Mouse (Mus musculus) CD4-positive, CD25-positive, alpha-beta regulatory T cell, adult 2 months (primary cell): ENCODE data around the gene Cand2.

Experiments
- DNase-seq: peaks from one replicate; pipeline ENCODE4 v3.0.0-alpha.2; 2012; ENCODE audit warnings: low read depth, low spot score

Cand2 gene

DNA sequence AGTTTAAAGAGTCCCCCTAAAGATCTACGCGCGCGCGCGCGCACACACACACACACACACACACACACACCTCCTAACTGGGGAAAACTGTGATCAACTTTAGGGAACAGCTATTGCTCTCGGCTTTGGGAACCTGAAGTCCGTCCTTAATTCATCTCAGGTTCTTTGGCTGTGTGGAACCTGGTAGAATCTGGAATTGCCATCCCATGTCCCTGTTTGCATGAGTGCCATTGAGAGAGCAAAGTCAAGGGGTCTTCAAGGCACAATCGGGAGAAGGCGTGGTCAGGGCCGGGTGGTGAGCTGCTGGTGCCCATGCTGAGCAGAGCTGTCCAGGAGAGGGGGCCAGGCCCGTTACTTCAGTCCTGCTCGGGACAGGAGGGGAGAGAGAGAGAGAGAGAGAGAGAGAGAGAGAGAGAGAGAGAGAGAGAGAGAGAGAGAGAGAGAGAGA, 348 bp upstream of the Cand2 start:
- DNase-seq = peak; percentile 55

DNA sequence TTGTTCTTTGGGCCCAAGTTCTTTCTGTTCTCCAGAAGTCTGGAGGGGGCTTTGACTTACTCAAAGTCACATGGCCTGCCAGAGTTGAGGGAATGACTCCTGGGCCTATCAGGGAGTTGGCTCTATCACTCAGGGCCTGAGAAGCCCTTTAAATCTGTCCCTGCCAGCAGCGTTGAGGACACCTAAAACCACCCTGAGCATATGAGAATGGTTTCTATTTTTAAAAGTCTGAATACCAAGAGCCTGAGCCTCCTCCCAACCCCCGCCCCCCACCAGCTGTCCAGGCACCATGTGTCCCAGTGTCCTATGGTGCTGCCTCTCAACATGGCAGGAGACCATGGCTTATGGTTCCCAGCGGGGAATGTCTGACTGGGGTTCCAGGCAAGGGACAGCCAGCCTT, 1.5 kb downstream of the Cand2 start:
- no peak for DNase-seq

DNA sequence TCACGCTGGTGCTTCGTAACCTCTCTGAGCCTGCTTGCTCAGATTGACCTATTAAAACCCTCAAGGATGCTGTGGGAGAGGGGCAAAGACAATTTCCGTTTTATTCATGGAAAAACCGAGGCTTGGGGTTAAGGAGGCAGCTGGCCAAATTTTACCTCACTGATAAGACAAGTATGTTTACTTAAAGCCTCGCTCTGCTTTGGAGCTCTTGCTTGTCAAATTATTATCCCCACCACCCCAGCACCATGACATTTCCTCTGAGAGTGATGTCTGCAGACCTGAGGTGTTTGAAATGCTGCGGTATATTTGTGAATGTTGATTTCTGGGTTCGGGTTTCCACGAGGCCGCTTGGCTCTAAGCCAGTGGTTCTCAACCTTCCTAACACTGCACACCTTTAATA, 2.0 kb downstream of the Cand2 start:
- DNase-seq = no peak

DNA sequence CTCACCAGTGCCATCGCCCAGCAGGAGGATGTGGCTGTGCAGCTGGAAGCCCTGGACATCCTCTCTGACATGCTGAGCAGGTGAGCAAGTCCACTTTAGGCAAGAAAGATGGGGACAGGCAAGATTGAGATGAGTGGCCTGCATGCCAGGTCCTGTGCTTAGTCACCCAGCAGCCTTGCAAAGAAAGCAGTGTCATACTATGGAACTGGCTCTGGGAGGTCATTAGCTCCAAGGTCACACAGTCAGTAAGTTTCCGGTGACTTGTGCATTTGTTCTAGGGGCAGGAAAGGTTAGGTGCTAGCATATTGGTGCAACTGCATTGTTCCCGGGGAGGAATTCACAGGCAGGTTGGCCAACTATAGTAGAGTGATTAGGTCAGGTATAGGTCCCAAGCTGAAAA, 8.4 kb downstream of the Cand2 start:
- no peak for DNase-seq

DNA sequence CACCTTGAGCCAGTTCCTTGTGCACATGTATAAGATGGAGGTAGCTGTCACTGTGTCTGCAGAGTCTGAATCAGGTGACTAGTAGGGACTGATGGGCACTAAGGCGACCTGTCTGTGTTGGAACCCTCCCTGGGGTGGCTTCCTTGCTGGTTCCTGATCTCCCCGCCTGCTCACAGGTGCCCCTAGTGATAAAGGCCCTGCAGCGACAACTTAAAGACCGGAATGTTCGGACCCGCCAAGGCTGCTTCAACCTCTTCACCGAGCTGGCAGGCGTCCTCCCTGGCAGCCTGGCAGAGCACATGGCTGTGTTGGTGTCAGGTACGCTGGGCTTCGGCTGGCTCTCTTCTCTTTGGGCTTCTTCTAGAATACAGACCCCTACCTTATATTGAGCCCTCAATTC, 16.7 kb downstream of the Cand2 start:
- no peak for DNase-seq

DNA sequence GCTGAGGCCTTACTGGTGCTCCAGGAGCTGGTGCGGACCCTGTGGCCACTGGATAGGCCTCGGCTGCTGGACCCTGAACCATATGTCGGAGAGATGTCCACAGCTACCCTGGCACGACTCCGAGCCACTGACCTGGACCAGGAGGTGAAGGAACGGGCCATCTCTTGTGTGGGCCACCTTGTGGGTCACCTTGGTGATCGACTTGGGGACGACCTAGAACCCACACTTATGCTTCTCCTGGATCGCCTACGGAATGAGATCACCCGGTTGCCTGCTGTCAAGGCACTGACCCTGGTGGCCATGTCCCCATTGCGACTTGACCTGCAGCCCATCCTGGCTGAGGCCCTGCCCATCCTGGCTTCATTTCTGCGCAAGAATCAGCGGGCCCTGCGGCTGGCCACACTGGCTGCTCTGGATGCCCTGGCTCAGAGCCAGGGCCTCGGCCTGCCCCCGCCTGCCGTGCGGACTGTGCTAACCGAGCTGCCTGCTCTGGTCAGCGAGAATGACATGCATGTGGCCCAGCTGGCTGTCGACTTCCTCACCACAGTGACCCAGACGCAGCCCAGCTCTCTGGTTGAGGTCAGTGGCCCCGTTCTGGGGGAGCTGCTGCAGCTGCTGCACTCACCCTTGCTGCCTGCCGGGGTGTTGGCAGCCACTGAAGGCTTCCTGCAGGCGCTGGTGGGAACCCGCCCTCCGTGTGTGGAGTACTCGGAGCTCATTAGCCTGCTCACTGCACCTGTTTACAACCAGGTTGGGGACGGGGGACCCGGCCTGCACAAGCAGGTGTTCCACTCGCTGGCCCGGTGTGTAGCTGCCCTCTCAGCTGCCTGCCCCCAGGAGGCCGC, 17.7 kb downstream of the Cand2 start:
- DNase-seq = peak; percentile 41

DNA sequence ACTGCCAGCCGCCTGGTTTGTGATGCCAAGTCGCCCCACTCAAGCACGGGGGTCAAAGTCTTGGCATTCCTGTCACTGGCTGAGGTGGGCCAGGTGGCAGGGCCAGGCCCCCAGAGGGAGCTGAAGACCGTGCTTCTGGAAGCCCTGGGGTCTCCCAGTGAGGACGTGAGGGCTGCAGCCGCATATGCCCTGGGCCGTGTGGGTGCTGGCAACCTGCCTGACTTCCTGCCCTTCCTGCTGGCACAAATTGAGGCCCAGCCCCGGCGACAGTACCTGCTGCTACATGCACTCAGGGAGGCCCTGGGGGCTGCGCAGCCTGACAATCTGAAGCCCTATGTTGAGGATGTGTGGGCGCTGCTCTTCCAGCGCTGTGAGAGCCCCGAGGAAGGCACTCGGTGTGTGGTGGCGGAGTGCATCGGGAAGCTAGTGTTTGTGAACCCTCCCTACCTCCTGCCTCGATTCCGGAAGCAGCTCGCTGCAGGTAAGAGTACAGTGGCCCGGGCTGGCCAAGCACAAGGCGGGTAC, 18.4 kb downstream of the Cand2 start:
- DNase-seq = peak; percentile 58

DNA sequence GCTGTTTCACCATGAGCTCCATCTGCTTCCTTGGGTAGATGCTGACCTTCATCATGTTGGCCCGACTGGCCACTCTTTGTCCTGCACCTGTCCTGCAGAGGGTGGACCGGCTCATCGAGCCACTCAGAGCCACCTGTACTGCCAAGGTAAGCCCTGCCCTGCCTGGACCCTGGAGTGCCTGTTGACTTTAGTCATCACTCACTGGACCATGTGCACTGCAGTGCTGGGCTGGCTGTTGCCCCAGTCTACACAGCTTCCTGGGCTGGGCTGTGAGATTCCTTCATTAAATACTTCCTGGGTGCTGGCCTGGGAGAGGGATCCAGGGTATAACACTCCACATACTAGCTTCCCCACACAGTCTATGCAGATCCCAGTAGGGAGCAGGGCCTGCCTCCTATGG, 27.5 kb downstream of the Cand2 start:
- DNase-seq = no peak

DNA sequence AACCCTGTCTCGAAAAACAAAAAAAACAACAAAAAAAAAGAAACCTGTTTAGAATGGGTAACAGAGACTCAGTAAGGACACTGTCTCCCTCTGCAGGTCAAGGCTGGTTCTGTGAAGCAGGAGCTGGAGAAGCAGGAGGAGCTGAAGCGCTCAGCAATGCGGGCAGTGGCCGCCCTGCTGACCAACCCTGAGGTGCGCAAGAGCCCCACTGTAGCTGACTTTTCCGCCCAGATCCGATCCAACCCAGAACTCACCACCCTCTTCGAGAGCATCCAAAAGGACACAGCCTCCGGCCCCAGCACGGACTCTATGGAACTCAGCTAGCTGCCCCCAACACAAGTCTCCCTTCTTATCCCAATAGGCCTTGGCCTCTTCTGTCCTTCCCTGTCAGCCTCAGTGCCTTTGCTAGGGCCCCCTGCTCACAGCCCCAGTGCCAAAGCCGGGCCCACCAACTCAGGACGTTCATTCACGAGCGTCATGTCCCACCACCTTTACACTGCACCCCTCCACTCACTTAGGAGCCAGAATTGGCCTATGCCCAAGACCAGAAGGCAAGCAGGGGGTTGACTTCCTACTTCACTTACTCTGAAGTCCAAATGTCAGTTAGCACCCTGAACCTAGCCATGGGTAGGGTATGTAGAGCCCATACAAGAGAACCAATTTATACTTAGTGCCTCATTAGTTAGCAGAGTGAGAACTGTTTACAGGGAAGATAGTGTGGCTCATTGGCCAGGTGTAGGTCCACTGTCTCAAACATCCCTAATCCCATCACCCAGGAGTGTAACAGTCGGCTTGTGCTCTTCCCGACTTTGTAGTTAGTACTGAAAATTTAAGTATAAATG, 29.4 kb downstream of the Cand2 start:
- peak; percentile 80 for DNase-seq

DNA sequence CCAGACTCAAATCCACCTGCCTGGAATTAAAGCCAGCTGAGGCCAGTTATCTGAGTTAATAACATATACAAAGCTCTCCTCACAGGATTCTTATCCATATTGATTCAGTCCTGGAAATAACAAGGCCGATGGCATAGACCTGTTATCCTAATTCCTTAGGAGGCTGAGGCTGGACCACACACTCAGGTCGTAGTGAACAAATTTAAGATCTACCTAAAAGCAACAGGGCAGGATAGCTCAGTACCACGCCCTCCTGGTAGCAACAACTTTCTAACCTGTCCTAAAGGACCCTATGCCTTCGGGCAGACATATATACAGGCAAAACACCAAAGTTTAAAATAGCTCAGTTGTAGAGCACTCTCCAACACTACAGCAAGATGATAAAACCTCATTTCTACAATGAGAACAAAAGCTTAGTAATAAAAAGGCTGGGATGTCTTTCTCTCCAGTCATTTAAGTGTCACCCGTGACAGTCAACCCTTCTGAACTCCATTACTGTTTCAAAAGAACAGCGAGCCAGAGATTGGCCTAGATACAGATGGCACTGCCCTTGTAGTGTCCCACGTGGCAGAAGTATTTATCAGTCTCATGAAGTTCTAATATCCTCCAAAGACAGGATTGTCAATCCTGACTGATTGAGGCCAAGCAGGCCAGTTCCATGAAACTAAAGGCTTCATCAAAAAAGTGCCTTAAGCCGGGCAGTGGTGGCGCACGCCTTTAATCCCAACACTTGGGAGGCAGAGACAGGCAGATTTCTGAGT, 30.3 kb downstream of the Cand2 start:
- DNase-seq = no peak

DNA sequence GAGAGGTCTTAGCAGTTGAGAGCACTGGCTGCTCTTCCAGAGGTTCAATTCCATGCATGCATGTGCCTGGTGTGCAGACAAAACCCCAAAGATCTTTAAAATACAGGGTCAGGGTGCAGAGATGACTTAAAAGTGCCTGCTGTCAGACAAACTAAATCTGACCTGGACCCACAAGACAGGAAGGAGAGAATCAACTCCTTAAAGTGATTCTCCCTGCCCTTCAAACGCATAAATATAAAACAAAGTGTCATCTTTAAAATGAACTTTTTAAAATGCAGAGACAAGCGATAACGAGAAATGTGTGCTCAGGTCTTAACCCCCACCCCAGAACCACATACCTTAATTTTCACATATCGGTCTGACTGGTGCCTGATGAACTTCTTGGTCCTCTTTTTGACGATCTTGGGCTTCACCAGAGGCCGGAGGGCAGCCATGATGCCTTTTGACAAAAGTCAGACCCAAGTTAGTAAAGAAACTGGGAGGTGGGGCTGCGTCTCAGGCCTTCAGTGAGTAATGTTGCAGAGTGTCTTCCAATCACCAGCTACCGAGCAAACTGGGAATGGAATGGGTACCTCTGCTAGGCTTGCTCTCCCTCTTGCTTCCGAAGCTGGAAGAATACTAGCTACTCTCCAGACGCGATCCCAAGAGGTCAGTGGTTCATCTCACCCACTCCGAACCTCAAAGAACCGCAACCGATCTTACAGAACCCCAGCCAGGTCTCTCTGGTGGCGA, 33.3 kb downstream of the Cand2 start:
- DNase-seq = no peak

DNA sequence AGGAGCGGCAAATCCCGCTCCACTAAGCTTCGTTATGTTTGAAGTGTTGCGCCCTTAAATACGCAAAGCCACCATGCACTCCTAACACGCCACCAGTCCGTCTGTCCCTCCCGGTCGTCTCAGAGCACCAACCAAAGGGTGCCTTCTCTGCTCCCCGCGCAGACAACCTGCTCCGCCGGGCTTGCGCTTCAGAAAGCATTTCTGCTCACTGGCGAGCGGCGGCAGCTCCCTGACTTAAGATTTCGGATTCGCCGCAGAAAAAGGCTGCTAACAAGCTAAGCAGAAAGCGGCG, 33.8 kb downstream of the Cand2 start:
- no peak for DNase-seq

DNA sequence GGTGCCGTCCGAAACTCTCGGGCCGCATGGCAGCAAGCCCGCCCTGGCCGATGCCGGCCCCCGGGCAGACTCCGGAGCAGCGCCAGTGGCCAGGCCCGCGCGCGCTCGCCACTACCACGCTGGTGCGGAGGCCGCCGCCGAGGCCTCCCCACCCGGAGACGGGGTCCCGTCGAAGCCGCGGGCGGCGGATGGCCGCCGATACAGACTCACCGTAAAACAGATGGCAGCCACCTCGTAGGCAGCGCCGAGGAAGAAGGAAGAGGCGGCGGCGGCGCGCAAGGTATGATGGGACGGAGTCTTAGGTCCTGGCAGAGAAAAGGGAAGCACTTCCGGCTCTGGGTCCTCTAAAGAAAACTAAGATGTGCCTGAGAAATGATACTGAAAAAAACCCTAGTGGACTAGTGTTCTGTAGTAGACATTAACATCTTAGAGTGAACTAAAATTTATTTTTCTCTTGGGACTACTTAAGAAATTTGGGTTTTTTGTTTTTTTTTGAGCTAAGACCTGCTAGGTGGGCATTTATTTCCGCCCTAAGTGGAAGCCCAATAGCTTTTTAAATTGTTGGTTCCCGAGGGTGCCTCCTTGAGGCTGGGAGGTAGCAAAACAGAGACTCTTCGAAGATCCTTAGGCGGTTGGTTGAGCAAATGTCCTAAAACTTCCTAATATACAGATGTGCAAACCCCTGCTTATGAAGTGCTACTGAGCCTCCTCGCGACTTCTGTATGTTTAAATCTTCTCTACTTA, 34.3 kb downstream of the Cand2 start, which contains the start of gene Rpl32:
Gene Rpl32 (minus strand): TSS at position 260 of the 744 bp plus-strand sequence.
- peak; percentile 94 for DNase-seq

DNA sequence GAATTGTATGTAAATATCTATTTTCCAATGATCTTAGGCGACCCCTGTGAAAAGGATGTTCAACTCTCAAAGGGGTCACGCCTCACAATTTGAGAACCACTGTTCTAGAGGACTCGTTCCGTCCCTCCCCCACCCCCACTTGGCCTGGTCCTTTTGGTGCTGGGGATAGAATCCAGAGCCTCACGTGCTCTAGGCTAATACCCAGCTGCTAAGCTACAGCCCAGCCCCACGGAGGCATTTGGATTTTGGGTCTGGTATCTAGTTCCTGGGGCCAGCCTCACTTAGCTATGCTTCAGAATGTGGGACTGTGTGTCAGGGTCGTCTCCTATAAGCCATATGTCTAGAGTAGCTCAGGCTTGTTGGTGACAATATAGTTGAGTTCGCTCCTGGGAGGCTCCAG, 37.3 kb downstream of the Cand2 start:
- no peak for DNase-seq

DNA sequence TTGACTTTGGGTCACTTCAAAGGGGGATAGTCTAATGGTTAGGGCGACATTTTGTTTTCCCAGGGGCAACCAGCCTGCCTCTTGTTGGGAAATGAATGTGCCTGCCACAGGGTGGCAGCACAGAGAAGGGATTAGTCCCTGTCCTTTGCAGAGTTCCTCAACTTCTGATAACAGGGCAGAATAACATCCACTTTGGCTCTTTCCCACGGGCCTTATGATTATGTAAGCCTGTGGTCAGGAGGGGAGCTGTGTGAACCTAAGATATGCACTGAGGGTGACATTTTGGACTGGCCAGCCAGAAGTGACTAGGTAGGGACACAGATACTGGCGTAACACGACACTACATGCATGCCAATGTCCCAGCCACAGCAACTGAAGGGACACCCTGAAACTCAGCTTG, 39.8 kb downstream of the Cand2 start:
- DNase-seq = peak; percentile 76

DNA sequence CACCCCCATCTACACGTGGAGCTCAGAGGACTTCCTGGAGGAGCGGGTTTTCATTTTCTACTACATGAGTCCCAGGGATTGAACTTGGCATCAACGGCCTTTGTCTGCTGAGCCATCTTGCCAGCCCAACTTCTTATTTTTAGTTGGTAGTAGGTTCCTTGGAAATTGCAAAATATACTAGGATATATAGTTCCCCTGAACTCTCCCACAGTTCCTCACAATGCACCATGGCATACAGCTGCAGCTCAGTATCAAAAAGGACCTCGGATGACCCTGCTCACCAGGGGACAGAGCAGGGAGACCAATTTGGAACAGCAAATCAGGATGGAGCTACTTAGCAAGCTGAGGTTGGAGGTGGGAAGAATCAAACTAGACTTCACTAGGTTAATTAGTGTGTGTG, 40.7 kb downstream of the Cand2 start:
- DNase-seq = no peak

DNA sequence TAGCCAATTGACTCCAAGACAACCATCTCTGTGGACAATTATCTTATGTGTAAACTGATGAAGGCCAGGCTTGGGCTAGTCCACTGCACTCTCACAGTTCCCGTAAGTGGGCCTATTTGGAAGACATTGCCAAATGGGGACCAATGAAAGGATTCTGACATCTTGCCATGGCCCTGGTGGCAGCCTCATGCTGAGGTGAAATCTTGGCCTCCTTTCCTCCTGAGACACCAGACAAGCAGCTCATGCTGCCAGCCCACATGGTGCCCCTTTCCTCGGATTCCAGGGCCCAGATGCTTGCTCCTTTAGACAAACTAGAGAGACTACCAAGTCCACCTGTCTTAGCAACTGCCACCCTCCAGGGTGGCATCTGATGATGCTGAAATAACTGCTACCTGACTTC, 43.8 kb downstream of the Cand2 start:
- no peak for DNase-seq

DNA sequence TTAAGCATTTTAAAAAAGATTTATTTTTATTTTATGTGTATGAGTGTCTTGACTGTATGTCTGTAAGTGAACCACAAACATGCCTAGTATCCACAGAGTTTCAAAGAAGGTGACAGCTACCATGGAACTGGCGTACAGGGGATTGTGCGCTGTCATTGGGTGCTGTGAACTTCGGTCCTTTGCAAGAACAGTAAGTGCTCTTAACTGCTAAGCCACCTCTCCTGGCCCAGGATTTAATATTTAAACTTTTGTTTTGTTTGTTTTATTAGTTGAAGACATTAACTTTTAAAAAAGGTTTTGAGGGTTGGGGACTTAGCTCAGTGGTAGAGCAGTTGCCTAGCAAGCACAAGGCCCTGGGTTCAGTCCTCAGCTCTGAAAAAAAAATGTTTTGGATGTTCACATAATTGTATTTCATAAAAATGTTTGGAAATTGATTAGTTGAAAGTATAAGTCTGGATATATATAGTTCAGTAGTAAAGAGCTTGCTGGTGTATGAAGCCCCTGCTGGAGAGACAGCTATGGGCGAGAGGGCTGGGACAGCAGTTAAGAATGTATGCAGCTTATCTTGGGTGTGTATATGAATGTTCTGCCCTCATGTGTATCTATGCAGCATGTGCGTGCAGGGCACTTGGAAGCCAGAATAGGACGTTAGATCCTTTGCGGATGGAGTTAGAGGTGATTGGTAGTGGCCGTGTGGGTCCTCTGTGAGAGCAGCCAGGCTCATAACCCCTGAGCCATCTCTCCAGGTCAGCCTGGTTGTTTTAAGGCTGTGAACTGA, 47.1 kb downstream of the Cand2 start:
- DNase-seq = no peak

DNA sequence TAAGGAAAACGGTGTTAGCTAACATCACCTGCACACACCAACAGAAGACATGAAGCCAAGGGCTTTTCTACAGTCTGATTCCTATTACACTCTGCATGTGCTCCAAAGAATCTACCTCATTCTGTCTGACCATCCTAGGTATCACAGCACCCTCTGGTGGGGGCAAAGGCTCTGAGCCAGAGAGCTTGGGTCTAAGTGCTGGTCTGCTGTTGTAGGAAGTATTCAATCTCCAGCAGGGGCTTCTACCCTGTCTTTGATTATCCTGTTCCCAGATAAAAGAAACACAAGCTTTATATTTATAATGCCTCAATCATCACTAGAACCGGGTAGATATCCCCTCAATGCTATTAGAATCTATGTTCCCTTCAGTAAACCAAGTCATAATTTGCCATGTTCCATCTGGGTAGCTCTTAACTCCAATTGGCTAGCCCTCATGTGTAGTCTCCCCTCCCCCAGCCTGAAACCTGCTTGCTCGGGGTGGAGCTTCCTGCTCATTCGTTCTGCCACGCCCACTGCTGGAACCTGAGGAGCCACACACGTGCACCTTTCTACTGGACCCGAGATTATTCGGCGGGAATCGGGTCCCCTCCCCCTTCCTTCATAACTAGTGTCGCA, 49.6 kb downstream of the Cand2 start:
- peak; percentile 91 for DNase-seq
